Mouse (Mus musculus) brain, embryonic 18.5 days (tissue): ENCODE data around the gene Nlrp2.

ENCODE experiments used
- DNase-seq: peaks from one replicate; pipeline ENCODE4 v3.0.0-alpha.2; 2012; ENCODE audit warnings: low read depth, low spot score

Gene Nlrp2

DNA sequence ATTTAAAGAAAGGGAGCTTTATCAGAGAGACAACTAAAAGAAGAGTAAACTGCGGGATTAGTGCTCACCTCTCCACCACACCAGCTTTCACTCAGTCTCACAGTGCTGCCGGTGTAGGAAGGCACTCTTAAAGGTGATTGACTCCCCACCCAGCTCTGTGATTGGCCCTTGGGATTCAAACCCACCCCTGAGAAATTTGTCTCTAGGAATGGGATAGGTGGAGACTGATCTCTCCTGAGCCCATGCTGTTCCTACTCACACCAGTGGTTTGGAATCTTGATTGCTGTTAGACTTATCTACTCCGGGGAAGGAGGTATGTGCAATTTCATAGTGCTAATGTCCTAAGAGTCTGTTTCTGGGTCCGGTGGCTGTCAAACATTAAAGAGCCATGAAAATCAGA, at the start of gene Nlrp2:
Gene Nlrp2, minus strand, starts transcription at position 101 of the 400 bp plus-strand sequence.
- no peak for DNase-seq

DNA sequence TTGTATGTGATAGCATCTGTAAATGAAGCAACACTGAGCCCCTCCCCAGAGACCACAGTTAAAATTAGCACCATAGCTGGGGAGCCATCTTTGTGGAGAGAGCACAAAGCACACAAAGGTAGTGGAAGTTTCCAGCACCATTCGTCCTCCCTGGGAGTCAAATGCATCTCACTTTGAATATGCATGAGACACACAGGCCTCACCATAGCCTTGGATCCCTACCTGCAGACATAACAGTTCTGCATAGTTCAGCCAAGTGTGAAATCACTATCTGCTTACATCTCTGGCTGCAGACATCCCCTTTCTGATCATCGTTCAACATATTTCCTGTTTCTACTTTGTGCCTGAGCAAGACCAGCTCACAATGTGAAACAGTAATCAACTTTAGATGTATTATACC, 15.9 kb upstream of the Nlrp2 start:
- DNase-seq: no peak

GRCm38 (mm10) chr7:5363599-5363998, 12.8 kb upstream of the Nlrp2 start:
- no peak for DNase-seq

- DNase-seq: no peak
These were observed 598 bp downstream of the Nlrp2 start, which contains the start of gene Gm5065 for GRCm38 (mm10) chr7:5350237-5350636. Gm5065 (plus strand) TSS chr7:5350537.

DNA sequence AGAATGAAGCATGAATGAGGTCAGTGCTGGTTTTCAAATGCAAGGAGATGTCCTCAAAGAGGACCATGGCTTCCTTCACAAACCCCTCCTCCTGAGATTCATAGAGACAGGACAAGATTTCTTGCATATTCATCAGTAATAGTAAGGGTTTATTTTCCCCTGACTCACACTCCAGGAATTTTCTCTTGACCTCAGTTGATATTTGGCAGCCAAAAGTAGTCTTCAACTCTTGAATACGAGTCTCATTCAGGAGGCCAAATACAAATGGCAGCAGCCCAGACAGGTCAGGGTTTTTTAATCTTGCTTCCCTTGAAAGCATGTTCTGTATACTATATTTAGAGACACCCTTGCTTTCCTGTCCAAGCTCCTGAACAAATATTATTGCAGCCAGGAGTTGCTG, 23.3 kb downstream of the Nlrp2 start:
- DNase-seq: no peak

GRCm38 (mm10) chr7:5288281-5288680, 62.6 kb downstream of the Nlrp2 start:
- no peak for DNase-seq

DNA sequence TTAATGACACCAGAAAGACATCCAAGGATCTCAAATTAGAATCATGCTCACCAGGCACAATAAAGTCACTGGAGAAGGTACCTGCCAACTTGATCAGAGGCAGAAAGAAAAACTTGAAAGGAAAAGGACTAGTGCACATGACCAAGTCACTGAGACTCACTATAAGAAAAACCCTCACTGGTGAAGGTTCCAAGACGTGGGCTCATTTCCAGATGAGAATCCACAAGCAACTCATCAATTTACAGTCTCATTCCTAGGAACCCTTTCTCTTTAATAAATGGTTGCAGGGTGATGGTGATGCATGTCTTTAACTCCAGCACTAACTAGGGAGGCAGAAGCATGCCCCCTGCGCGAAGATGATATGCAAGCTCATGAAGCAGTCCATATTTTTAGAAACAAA, 87.8 kb downstream of the Nlrp2 start:
- DNase-seq: no peak
